Mouse (Mus musculus) v-Abl transformed pro-B cells (cell line): ENCODE measurements around the gene Rbm7.

ENCODE experiments used
- in situ Hi-C, 2 experiments: fragments of 400-800 bp; cut with MboI; formaldehyde crosslinking; loops; one replicate each; pipeline ENCODE4 v1.15.1; 2025; ENCODE audit not compliant: unreplicated experiment in 2 of 2

The Rbm7 gene

GRCm38 (mm10) chr9:48481214-48482134 is 13.6 kb downstream of the Rbm7 start:
- in situ Hi-C loops, result loop anchor here (25.0 kb wide), 1 partner anchor 581 kb away; the partner anchor contains the start of gene Zw10 (in 2 of the 2)

GRCm38 (mm10) chr9:48480411-48481213 is 14.5 kb downstream of the Rbm7 start, which contains the start of gene Rexo2:
Rexo2 (minus strand) TSS chr9:48480623.
- in situ Hi-C loops, result loop anchor here (25.0 kb wide), 1 partner anchor 582 kb away; the partner anchor contains the start of gene Zw10 (in 2 of the 2)

- in situ Hi-C loops, result loop anchor here (10.0 to 25.0 kb wide), 2 partner anchors 495 to 582 kb away; partner anchors contain the start of gene Zw10 (in 2 of the 2)
Observed at GRCm38 (mm10) chr9:48479838-48480410, 15.2 kb downstream of the Rbm7 start.

GRCm38 (mm10) chr9:48478808-48479207 is 16.3 kb downstream of the Rbm7 start:
- in situ Hi-C loops, result loop anchor here (10.0 to 25.0 kb wide), 2 partner anchors 496 to 583 kb away; partner anchors contain the start of gene Zw10 (in 2 of the 2)

GRCm38 (mm10) chr9:48476236-48477165 is 18.6 kb downstream of the Rbm7 start:
- in situ Hi-C loops, result loop anchor here (10.0 to 25.0 kb wide), 2 partner anchors 498 to 586 kb away; partner anchors contain the start of gene Zw10 (in 2 of the 2)

- in situ Hi-C loops, result loop anchor here (10.0 to 25.0 kb wide), 2 partner anchors 500 to 1013 kb away; partner anchors contain the start of gene Ttc12 (in 1 of the 2)
Observed at GRCm38 (mm10) chr9:48474367-48474766, 20.7 kb downstream of the Rbm7 start.

GRCm38 (mm10) chr9:48473131-48473530 is 22.0 kb downstream of the Rbm7 start:
- in situ Hi-C loops, result loop anchor here (10.0 to 25.0 kb wide), 2 partner anchors 502 to 1014 kb away; partner anchors contain the start of gene Ttc12 (in 1 of the 2)

GRCm38 (mm10) chr9:48472441-48473025 is 22.6 kb downstream of the Rbm7 start:
- in situ Hi-C loops, result loop anchor here (10.0 to 25.0 kb wide), 2 partner anchors 502 to 1015 kb away; partner anchors contain the start of gene Ttc12 (in 1 of the 2)

GRCm38 (mm10) chr9:48467471-48467870 is 27.6 kb downstream of the Rbm7 start:
- in situ Hi-C loops, result loop anchor here (5.0 to 25.0 kb wide), 2 partner anchors 95 to 1020 kb away; partner anchors contain the start of gene Ttc12 (in 1 of the 2)

- in situ Hi-C loops, result loop anchor here (5.0 to 25.0 kb wide), 2 partner anchors 95 to 1020 kb away; partner anchors contain the start of gene Ttc12 (in 1 of the 2)
Observed at GRCm38 (mm10) chr9:48466804-48467203, 28.3 kb downstream of the Rbm7 start.

- in situ Hi-C loops, result loop anchor here (5.0 to 25.0 kb wide), 2 partner anchors 97 to 1022 kb away; partner anchors contain the start of gene Ttc12 (in 1 of the 2)
Observed at GRCm38 (mm10) chr9:48465671-48466070, 29.4 kb downstream of the Rbm7 start.

- in situ Hi-C loops, result loop anchor here in 1 of 2 experiments (25.0 kb wide), 1 partner anchor 1026 kb away; the partner anchor contains the start of gene Ttc12
Observed at GRCm38 (mm10) chr9:48461545-48461944, 33.6 kb downstream of the Rbm7 start.

GRCm38 (mm10) chr9:48460720-48461119 is 34.4 kb downstream of the Rbm7 start:
- in situ Hi-C loops, result loop anchor here in 1 of 2 experiments (25.0 kb wide), 1 partner anchor 1027 kb away; the partner anchor contains the start of gene Ttc12

- in situ Hi-C loops, result loop anchor here in 1 of 2 experiments (25.0 kb wide), 1 partner anchor 1028 kb away; the partner anchor contains the start of gene Ttc12
Observed at GRCm38 (mm10) chr9:48459391-48459790, 35.7 kb downstream of the Rbm7 start.

GRCm38 (mm10) chr9:48458879-48459278 is 36.2 kb downstream of the Rbm7 start:
- in situ Hi-C loops, result loop anchor here in 1 of 2 experiments (25.0 kb wide), 1 partner anchor 1028 kb away; the partner anchor contains the start of gene Ttc12

- in situ Hi-C loops, result loop anchor here in 1 of 2 experiments (25.0 kb wide), 1 partner anchor 1031 kb away; the partner anchor contains the start of gene Ttc12
Observed at GRCm38 (mm10) chr9:48455961-48456360, 39.1 kb downstream of the Rbm7 start.

- in situ Hi-C loops, result loop anchor here in 1 of 2 experiments (25.0 kb wide), 1 partner anchor 1037 kb away; the partner anchor contains the start of gene Ttc12
Observed at GRCm38 (mm10) chr9:48450066-48450465, 45.0 kb downstream of the Rbm7 start.
